Mouse (Mus musculus): ENCODE data around the gene Cish.
A peak's percentile ranks its signal among the peaks of the same experiment; 100 is the strongest.

The Cish gene

DNA sequence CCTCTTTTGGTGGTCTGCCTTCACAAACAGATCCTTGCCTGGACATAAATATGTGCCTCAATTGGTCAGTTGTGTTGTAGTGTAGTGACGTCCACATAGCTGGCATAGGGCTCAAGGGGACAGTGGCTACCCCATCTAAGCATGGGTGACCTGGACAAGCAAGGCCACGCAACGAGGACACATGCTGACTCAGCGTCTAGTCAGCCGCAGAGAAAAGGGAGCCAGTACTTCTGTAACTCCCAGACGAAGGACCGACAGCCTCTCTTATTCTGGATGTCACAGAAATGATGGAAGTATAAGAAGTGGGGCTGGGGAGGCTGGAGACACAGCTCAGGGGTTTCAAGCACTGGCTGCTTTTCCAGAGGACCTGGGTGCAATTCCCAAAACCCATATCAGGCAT is 18.2 kb upstream of the Cish start:
- DNase-seq (ENCODE audit: low read depth, low spot score), result no peak

DNA sequence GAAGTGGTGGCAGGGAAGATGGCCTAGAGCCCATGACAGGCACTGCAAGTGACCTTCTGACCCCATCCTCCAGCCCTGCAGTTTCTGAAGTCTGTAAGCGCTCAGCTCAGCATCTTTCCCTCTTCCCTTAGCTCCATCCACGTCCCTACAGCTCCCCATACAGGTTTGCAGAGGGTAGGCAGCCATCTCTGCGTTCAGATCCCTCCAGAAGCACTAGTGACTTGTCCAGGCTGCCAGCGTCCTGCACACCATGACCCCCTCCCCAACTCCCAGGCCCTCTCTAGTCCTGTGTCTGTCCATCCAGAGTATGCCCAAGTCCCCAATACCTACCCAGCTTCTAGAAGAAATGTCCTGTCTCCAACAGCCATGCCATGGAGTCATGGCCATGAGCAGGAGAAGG is 17.7 kb upstream of the Cish start:
- DNase-seq (ENCODE audit: low read depth, low spot score), result no peak

DNA sequence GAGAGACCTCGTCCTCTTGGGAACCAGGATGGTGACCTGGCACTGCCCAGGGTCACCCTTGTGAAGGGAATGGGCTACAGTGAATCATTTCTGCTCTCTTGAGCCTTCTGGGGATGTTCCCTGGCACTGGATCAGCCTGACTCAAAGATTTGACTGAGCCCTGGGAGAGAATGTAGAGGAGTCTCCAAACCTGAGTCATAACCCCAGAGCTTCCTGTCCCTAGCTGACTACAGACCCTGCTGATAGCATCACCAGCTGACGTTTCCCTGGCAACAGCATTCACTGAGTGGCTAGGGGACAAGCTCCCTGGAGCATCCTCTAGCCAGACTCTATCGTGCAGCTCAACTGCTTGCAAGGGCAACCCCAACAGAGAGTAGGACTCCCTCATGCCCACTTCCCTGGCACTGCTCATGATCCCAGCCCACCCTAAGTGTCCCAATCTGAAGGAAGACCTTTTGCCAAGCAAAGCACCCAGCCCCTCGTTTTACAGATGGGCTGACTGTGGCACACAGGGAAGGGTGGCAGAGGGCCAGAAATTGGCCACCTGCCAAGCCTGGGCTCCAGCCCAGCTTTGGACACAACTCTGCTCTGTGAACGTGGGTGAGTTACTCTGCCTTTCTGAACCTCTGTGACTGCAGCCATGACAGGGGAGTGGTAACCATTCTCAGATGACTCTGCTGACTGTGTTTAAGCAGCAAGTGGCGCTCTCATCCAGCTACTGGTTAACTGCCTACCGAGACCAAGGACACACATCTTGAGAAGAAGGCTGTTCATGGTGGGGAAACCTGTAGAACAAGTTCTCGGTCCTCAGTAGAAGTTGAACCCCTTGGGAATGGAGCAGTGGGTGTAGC is 17.1 kb upstream of the Cish start:
- DNase-seq (ENCODE audit: low read depth, low spot score), result peak; percentile 78

DNA sequence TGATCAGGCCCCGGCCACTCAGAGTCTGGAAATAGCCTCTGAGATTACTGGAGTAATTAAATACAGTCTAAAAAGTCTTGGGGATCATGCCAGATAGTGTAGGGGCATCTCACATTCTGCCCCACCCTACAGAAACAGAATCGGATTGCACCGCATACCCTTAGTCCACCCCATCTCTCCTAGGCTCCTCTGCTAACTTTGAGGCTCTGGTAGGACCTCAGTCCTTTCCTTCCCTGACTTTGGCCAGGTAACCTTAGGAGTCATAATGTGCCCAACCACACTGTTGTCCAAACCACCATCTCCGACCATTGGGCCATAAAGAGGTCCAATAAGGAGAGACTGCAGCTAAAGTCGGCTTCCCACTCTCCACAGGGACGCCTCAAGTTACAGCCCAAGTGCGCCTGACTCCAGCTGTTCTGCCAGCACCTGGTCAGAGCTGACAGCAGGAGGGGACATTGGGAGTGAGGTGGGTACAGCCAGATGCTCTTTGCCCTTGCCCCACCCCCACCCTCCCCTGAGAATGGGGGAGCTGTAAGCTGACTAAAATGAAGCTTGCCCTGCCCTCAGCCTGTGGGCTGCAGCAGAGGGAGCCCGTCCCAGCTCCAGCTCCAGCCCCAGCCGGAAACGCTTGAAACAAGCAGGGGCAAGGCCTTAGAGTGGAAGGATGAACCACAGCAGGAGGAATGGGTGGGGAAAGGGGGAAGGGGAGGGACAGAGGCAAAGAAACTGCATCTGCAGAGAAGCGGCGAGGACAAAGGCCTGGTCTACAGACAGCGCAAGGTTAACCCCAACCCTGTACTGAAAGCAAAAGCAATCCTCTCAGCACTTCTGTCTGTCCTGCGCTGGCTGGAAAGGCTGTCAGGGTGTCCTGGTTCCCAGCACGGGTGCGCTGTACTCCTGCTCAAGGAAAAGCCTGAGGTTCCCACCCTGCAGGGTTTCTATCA is 16.2 kb upstream of the Cish start:
- DNase-seq (ENCODE audit: low read depth, low spot score), result peak; percentile 92

DNA sequence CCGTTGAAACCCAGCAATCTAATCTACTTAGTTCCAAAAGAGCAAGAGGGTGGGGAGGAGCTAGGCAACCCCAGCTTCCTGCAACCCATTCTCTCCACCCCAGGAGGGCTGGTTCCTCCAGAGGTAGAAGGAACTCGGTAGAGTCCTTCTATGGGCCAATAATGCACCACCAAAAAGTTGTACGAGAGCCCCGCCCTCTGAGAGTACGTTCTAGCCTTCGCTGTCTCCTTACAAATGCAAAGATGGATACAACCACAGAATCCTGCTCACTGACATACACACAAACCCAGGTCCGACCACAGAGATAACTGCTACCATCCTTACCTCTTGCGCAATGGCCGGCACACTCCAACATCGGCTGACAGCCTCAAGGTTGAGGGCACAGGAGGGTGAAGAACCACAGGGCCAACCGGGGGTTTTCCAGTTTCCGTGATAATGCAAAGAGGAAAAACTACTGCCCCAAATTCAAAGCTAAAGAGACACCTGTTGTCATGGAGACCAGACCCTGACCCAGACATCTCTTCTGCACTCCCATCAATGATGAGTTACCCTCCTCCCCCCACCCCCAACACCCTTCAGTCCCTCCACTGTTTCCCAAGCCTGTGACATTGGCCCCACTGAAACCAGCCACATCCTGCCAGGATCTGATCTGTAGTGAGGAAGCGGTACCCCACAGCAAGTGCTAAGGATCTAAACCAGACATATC is 15.4 kb upstream of the Cish start:
- no peak for DNase-seq (ENCODE audit: low read depth, low spot score)

DNA sequence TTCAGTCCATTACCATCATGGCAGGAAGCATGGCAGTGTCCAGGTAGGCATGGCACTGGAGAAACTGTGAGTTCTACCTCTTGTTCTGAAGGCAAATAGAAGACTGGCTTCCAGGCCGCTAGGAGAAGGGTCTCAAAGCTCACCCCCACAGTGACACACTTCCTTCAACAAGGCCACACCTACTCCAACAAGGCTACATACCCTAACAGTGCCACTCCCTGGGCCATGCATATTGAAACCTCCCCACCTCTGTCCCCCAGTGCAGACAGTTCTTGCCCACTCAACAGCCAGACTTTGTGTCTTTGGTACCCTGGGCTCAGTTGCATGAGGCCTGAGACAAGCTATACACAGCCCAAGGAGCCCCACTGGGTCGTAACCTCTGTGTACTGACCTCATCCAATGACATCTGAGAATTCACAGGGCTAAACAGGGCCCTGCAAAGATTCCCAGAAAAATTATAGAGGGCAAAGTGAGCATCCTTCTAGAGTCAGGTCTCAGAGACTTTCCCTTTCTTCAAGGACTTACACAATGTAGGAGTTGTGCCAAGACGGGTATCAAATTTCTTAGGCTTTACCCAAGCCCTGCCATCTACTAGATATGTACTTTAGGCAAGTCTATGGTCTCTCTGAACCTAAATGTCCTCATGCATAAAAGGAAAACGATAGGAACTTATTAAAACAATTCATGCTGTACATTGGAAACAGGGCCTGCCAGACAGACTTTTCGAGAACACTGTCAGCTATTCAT is 14.4 kb upstream of the Cish start:
- DNase-seq (ENCODE audit: low read depth, low spot score), result no peak

DNA sequence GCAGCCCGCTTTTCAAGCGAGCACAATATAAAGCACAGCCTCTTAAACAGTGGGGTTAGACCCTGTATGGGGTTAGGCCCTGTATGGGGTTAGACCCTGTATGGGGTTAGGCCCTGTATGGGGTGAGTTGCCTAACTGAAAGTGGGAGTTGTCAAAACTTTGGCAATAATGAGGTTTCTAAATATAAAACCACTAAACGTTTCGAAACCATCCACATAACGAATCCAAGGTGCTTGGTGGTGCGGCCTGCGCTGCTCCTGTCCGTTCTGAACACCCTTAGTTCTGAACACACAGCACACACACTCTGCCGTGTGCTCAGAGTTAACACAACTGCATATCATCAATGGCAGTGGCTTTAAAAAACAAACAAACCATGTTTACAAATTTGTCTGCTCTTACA is 12.9 kb upstream of the Cish start:
- no peak for DNase-seq (ENCODE audit: low read depth, low spot score)

DNA sequence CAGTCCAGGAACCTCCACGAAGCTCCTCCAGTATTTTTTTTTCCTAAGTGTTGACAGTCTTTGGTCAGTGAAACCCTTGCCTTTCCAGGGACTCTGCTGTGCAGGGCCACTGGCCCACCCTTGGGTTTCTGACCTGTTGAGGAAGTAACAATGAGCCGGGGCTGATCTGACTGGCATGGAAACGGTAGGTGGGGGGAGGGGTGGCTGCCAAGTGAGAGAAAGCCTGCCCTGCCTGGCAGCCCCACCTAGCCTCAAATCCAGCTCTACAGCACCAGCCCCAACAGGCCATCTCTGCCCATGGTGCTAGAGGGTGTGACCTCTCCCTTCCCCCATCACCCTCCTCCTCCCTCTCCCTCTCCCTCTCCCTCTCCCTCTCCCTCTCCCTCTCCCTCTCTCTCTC is 10.8 kb upstream of the Cish start:
- DNase-seq (ENCODE audit: low read depth, low spot score), result no peak

DNA sequence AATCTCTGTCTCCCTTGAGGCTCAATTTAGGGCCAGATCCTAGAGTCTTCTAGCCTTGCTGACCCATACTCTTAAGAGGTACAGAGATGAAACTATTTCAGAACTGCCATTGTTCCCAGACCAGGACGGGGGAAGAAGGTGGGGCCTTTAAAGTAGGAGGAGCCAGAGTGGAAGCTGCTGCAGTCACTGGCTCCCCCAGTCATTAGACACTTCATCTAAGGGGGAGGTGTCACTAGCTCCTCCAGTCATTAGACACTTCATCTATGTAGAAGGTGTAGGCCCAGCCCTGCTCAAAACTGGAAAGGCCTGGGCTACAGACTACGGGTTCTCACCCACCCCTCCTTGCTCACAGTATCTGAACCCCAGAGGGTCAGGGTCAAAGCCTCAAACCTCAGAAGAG is 8.5 kb upstream of the Cish start:
- no peak for DNase-seq (ENCODE audit: low read depth, low spot score)

DNA sequence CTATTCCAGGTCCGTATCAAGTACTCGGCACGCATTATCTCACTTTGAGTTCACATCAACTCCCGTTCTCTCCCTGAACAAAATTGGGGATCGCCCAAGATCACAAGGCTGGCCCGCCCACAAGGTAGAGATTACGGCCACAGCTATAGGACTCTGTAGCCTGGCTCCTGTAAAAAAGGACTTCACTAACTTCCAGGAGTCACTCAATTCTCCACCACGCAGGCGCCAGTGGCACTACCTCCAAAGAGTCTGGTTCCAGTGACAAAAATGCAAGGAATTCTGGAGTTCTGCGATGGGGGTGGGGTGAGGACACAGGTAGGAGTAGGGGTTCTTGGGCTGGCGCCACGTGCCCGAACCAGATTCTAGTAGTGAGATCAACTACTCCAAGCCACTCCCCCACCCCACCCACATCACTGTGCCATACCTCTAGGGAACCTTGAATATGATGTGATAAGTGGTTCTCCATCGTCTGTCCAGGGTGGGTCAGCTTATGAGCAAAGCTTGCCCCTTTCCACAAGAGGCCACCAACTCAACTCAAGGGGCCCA is 7.6 kb upstream of the Cish start:
- DNase-seq (ENCODE audit: low read depth, low spot score), result no peak

DNA sequence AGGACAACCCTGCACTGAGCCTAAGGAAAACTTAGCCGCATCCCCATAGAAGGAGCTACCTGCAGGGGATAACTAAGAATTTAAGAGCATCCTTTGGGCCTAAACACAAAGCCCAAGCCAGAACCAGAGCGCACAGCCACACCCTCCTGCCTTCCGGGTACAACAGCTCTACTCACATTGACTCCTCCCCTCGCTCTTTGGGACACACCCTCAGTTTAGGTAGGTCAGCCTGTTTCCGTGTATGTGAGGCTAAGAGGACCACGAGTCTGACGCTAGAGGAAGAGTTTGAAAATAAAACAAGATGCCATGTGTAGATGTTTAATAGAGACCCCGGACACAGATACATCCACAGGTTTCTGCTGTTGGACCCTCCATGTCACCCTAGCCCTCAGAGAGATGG is 7.1 kb upstream of the Cish start:
- no peak for DNase-seq (ENCODE audit: low read depth, low spot score)

DNA sequence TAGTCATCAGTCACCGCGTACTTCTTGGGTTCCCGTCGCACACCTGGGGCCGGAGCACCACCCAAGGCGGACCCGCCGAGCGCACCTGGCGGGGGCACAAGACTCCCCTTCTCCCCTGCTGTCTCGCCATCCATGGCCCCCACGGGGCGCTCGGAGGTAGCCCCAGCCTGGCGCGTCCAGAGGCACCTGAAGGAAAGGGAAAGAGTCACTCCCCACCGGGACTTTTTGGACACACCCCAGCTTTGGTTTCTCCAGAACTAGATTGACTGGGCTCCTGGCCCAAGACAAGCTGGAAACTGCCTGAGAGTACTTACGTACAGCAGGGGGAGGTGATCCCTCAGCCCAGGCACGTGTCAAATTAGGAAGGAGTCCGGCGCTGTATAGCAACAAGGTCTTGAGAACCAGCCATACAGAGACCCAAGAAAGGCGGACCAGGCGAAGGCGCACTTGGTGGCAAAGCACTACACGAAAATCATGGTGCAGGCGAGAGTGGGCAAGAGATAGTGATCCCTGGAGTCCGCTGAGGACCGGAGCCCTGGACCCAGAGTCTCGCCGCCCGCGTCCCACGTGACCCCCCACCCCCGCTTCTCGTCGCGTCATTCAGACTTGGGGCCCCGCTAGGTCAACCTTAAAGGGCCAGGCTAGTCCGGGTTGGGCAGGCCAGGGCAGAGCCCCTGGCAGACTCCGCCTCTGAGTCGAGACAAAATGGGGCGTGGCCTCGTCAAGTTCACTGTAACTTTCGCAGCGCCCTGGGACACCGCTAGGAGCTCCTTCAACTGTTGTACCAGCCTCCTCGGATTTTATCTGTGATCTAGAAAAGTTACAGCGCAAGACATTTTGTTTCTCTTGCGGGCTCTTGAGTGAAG is 6.4 kb upstream of the Cish start, which contains the start of gene Mapkapk3:
Gene Mapkapk3, minus strand, starts transcription at position 667 of the 866 bp plus-strand sequence.
- DNase-seq (ENCODE audit: low read depth, low spot score), result peak; percentile 95

DNA sequence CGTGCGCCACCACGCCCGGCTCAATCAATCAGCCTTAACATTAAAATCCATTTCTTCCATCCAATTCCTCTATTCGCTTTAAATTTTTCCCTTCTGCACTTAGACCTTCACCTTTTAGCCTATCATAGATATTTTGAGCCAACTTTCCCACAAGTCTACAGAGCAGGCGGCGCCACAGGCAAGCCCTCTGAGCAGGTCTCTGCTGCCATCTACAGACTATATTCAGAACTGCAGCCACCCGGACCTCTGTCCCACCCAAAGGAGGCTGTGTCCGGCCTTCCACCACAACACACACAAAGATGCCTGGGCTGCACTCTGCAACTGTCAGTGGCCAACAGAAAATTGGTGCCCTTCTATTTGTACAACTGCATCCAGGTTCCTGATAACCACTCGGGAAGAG is 4.9 kb upstream of the Cish start:
- peak; percentile 75 for DNase-seq (ENCODE audit: low read depth, low spot score)

DNA sequence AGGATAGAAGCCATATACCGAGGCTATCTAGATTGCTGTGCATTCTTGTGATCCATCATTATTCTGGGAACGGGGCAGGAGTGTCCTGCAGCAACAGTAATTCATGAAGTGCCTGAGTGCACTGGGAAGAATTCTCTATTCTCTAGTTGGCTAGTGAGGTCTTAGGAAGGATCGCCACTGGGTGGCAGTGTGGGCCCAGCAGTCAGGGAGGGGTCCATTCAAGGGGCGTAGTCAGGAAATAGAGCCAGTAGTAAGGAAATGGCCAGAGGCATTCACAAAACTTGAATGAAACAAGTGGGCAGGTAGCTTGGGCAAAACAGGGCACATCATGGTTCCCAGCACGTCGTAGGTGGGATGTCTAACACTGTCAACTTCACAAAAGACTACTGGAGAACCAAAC is 1.6 kb upstream of the Cish start:
- no peak for DNase-seq (ENCODE audit: low read depth, low spot score)

DNA sequence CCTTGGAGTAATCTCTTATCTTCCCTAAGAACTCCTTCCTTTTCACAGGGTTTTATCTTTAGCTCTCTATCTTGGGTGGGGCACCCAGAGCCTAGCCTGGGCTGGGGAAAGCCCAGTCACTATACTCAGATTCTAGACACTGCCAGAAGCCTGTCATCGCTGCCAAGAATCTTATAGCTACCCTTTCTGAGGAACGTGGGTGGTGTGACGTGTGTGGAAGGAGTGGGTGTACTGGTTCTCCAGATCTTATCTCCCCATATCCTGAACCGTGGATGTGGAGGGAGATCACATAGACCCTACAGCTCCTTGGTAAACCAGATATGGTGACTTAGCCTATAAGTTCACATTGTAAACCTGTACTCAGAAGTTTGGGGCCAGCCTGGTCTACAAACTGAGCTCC is 210 bp upstream of the Cish start:
- no peak for DNase-seq (ENCODE audit: low read depth, low spot score)

DNA sequence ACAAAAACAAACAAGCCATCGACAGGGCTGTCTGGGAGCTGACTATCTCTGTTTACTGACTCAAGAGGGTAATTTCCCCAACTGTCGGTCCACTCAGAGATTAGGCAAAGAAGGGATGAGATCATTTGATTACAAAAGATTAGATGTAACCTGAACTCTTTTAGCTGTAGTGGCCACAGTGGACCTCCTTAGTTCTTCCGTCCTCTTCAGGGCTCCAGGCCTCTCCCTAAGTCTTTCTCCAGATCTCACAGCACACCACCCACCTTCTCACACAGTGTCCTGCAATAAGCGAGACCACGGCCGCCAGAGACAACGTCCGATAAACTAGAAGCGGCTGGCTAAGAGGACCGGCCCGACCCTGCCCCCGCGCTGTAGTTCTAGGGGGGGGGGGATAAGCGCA is 215 bp downstream of the Cish start:
- no peak for DNase-seq (ENCODE audit: low read depth, low spot score)

DNA sequence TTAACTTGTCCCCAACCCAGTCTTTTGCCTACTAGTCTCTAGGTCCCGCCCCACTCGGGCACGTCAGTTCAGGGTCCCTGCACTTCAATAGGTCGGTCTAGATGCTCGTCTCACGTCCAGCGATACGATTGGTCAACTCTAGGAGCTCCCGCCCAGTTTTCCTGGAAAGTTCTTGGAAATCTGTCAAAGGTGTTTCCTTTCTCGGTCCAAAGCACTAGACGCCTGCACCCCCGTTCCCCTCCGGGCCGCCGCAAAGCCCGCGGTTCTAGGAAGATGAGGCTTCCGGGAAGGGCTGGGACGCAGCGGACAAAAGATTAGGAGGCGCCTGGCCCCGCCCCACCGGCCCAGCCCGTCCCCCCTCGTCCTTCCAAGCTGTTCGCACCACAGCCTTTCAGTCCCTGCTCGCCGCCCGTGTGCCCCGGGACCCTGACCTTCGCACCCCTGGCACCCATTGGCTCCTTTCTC is 707 bp downstream of the Cish start:
- DNase-seq (ENCODE audit: low read depth, low spot score), result peak; percentile 97

DNA sequence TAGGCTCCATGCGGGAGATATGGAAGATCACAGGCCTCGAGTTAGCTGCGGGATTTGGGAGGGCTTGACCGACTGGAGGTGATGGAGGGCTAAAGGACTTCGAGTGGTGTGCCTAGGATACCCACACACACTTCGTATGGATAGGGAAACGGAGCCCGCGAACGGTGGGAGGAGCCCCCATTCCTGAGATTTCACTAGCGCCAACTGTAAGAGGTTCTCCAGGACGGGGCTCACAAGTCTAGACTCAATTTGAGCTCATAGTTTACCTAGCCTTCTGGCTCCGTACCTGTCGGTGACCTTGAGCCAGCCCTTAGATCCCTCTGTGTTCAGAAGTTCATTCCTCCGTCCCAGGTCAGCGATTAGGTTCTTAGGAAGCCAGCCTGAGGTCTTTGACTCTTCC is 1.2 kb downstream of the Cish start:
- DNase-seq (ENCODE audit: low read depth, low spot score), result no peak

DNA sequence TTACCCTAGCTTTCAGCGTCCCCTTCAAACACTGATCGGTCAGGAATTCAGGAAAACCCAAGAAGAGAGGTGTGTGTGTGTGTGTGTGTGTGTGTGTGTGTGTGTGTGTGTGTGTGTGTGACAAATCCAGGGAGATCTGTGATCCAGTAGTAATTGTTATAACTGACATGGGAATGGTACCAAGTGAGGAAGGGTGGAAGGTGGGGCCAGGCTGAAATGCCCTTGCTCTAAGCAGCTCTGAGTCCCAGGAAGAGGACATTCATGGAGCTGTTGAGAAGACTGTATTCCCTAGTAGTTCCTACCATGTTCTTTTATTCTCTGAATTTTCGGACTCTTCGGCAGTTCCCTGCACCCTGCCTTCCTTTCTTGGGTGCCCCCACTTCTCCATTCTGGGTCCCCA is 1.8 kb downstream of the Cish start:
- DNase-seq (ENCODE audit: low read depth, low spot score), result no peak

Measured in skeletal muscle tissue, adult 2 months (tissue).